Mouse (Mus musculus) limb, embryonic 10.5 days (tissue): ENCODE measurements at regions not wholly inside any gene's neighbourhood (a gene's known extent, or its start where the extent isn't known, plus 50 kb on each side); places are given as distances from the start of the nearest gene placed in this dataset.

Experiments
- DNase-seq: peaks from one replicate; pipeline ENCODE4 v3.0.0-alpha.2; 2017; ENCODE audit warnings: low spot score
- H3K27ac ChIP-seq: fragments of 300-500 bp; sonication (generic); 2 replicates; pipeline ENCODE4 v1.5.1; 2016; ENCODE audit warnings: mild to moderate bottlenecking
- H3K27me3 ChIP-seq: fragments of 300-500 bp; sonication (generic); 2 replicates; pipeline ENCODE4 v1.6.1; 2016; ENCODE audit warnings: low read depth, mild to moderate bottlenecking; ENCODE audit not compliant: poor library complexity, severe bottlenecking
- H3K36me3 ChIP-seq: fragments of 300-500 bp; sonication (generic); 2 replicates; pipeline ENCODE4 v1.6.1; 2016; ENCODE audit warnings: mild to moderate bottlenecking, moderate library complexity
- H3K4me1 ChIP-seq: fragments of 300-500 bp; sonication (generic); 2 replicates; pipeline ENCODE4 v1.6.1; 2016
- H3K4me3 ChIP-seq: fragments of 300-500 bp; sonication (generic); 2 replicates; pipeline ENCODE4 v1.5.1; 2016; ENCODE audit warnings: mild to moderate bottlenecking, moderate library complexity
- H3K9me3 ChIP-seq: fragments of 300-500 bp; sonication (generic); replicated peaks from 2 replicates; pipeline ENCODE4 v1.6.1; 2016; ENCODE audit warnings: mild to moderate bottlenecking
- WGBS: fragments of 180-500 bp; shearing (Covaris S2); methylation state at CpG from one replicate; pipeline ENCODE4 v1.1.7; 2016; 5-methylcytosine and 5-hydroxymethylcytosine counted together

GRCm38 (mm10) chr15:51633068-51633467 lies 2251.6 kb upstream of the Gm7489 start:
- no peak overlapping the region for H3K27ac ChIP-seq
- peaks cover 22% of the 10 kb centered on the region for H3K4me1 ChIP-seq
- no peak for DNase-seq
- no peaks in the 10 kb centered on the region for H3K27me3 ChIP-seq
- no peaks in the 10 kb centered on the region for H3K9me3 ChIP-seq
- H3K4me3 ChIP-seq, result no peak overlapping the region
- 92% methylated on average over 6 of the region's 6 CpGs for WGBS
- no peaks in the 10 kb centered on the region for H3K36me3 ChIP-seq

- Histone ChIP-seq H3K9me3 (no peaks in the 10 kb centered on the region), H3K27me3 (no peaks in the 10 kb centered on the region), H3K4me1 (peaks cover 15% of the 10 kb centered on the region), H3K27ac (peak overlapping the region; percentile 64; the same call in 1 of the 2 replicates), H3K36me3 (no peaks in the 10 kb centered on the region), H3K4me3 (no peak overlapping the region)
- DNase-seq, result no peak
- WGBS, result 66% methylated on average over 7 of the region's 7 CpGs
Observed at GRCm38 (mm10) chr15:51634726-51635125, 2250.0 kb upstream of the Gm7489 start.

GRCm38 (mm10) chr15:51635129-51635920 lies 2249.4 kb upstream of the Gm7489 start:
- no peaks in the 10 kb centered on the region for H3K9me3 ChIP-seq
- H3K4me3 ChIP-seq, result no peak overlapping the region
- DNase-seq, result no peak
- no peaks in the 10 kb centered on the region for H3K27me3 ChIP-seq
- WGBS, result 59% methylated on average over 21 of the region's 21 CpGs
- no peaks in the 10 kb centered on the region for H3K36me3 ChIP-seq
- peak overlapping the region; percentile 64; the same call in 1 of the 2 replicates for H3K27ac ChIP-seq
- H3K4me1 ChIP-seq, result peaks cover 15% of the 10 kb centered on the region

GRCm38 (mm10) chr15:51637570-51637969 lies 2247.1 kb upstream of the Gm7489 start:
- no peak overlapping the region for H3K4me3 ChIP-seq
- H3K9me3 ChIP-seq, result no peaks in the 10 kb centered on the region
- no peaks in the 10 kb centered on the region for H3K27me3 ChIP-seq
- H3K27ac ChIP-seq, result no peak overlapping the region
- DNase-seq, result no peak
- 100% methylated on average over 1 of the region's 1 CpGs for WGBS
- H3K4me1 ChIP-seq, result peaks cover 16% of the 10 kb centered on the region
- H3K36me3 ChIP-seq, result no peaks in the 10 kb centered on the region

- DNase-seq, result no peak
- Histone ChIP-seq H3K27ac (no peak overlapping the region), H3K9me3 (no peaks in the 10 kb centered on the region), H3K4me1 (peaks cover 4% of the 10 kb centered on the region; the same call in 1 of the 2 replicates), H3K4me3 (no peak overlapping the region), H3K27me3 (no peaks in the 10 kb centered on the region), H3K36me3 (no peaks in the 10 kb centered on the region)
- 95% methylated on average over 6 of the region's 6 CpGs for WGBS
Observed at GRCm38 (mm10) chr15:51643772-51644311, 2240.9 kb upstream of the Gm7489 start.

GRCm38 (mm10) chr15:51646304-51646703 lies 2238.4 kb upstream of the Gm7489 start:
- WGBS, result 84% methylated on average over 2 of the region's 2 CpGs
- Histone ChIP-seq H3K27me3 (no peaks in the 10 kb centered on the region), H3K4me1 (peaks cover 3% of the 10 kb centered on the region; the same call in 1 of the 2 replicates), H3K4me3 (no peak overlapping the region), H3K27ac (no peak overlapping the region), H3K9me3 (no peaks in the 10 kb centered on the region), H3K36me3 (no peaks in the 10 kb centered on the region)
- DNase-seq, result no peak

- Histone ChIP-seq H3K4me3 (no peak overlapping the region), H3K27ac (no peak overlapping the region), H3K36me3 (no peaks in the 10 kb centered on the region), H3K4me1 (peaks cover 3% of the 10 kb centered on the region; the same call in 1 of the 2 replicates), H3K27me3 (no peaks in the 10 kb centered on the region), H3K9me3 (no peaks in the 10 kb centered on the region)
- no peak for DNase-seq
- 62% methylated on average over 4 of the region's 4 CpGs for WGBS
Observed at GRCm38 (mm10) chr15:51652497-51652896, 2232.2 kb upstream of the Gm7489 start.

GRCm38 (mm10) chr15:51657621-51658020 lies 2227.1 kb upstream of the Gm7489 start:
- no peak for DNase-seq
- H3K27me3 ChIP-seq, result no peaks in the 10 kb centered on the region
- no peaks in the 10 kb centered on the region for H3K36me3 ChIP-seq
- H3K4me1 ChIP-seq, result peaks cover 1% of the 10 kb centered on the region; the same call in 1 of the 2 replicates
- no peak overlapping the region for H3K4me3 ChIP-seq
- no peak overlapping the region for H3K27ac ChIP-seq
- WGBS, result 90% methylated on average over 1 of the region's 1 CpGs
- H3K9me3 ChIP-seq, result no peaks in the 10 kb centered on the region

GRCm38 (mm10) chr15:51668340-51668739 lies 2216.4 kb upstream of the Gm7489 start:
- 63% methylated on average over 3 of the region's 3 CpGs for WGBS
- Histone ChIP-seq H3K36me3 (no peaks in the 10 kb centered on the region), H3K4me1 (peaks cover 17% of the 10 kb centered on the region), H3K27me3 (no peaks in the 10 kb centered on the region), H3K4me3 (no peak overlapping the region), H3K27ac (no peak overlapping the region), H3K9me3 (no peaks in the 10 kb centered on the region)
- no peak for DNase-seq

- WGBS, result 78% methylated on average over 18 of the region's 18 CpGs
- no peak for DNase-seq
- Histone ChIP-seq H3K36me3 (no peaks in the 10 kb centered on the region), H3K4me3 (no peak overlapping the region), H3K4me1 (peaks cover 25% of the 10 kb centered on the region), H3K27me3 (no peaks in the 10 kb centered on the region), H3K9me3 (no peaks in the 10 kb centered on the region), H3K27ac (0 out of 2 replicates have a peak overlapping the region, but pooled peaks have one; percentile 19)
Observed at GRCm38 (mm10) chr15:51671667-51672372, 2212.9 kb upstream of the Gm7489 start.

- H3K27ac ChIP-seq, result peak overlapping the region; percentile 46; the same call in 1 of the 2 replicates
- WGBS, result 58% methylated on average over 1 of the region's 1 CpGs
Observed at GRCm38 (mm10) chr15:51673483-51673882, 2211.2 kb upstream of the Gm7489 start.

GRCm38 (mm10) chr15:51675291-51675690 lies 2209.4 kb upstream of the Gm7489 start:
- no peak overlapping the region for H3K4me3 ChIP-seq
- no peaks in the 10 kb centered on the region for H3K9me3 ChIP-seq
- peaks cover 28% of the 10 kb centered on the region for H3K4me1 ChIP-seq
- H3K27ac ChIP-seq, result no peak overlapping the region
- no peaks in the 10 kb centered on the region for H3K27me3 ChIP-seq
- 84% methylated on average over 4 of the region's 4 CpGs for WGBS
- no peak for DNase-seq
- no peaks in the 10 kb centered on the region for H3K36me3 ChIP-seq

More at GRCm38 (mm10) chr15:51673483-51673882, 2211.2 kb upstream of the Gm7489 start:
- Histone ChIP-seq H3K4me3 (no peak overlapping the region), H3K36me3 (no peaks in the 10 kb centered on the region), H3K9me3 (no peaks in the 10 kb centered on the region), H3K4me1 (peaks cover 22% of the 10 kb centered on the region), H3K27me3 (no peaks in the 10 kb centered on the region)
- DNase-seq, result no peak

- WGBS, result 91% methylated on average over 3 of the region's 3 CpGs
Observed at GRCm38 (mm10) chr15:51676694-51677093, 2208.0 kb upstream of the Gm7489 start.

More at GRCm38 (mm10) chr15:51676694-51677093, 2208.0 kb upstream of the Gm7489 start:
- DNase-seq, result no peak
- H3K27ac ChIP-seq, result no peak overlapping the region
- no peaks in the 10 kb centered on the region for H3K36me3 ChIP-seq
- no peaks in the 10 kb centered on the region for H3K9me3 ChIP-seq
- no peaks in the 10 kb centered on the region for H3K27me3 ChIP-seq
- H3K4me3 ChIP-seq, result no peak overlapping the region
- peaks cover 25% of the 10 kb centered on the region for H3K4me1 ChIP-seq
